Mouse (Mus musculus) embryonic facial prominence, embryonic 14.5 days (tissue): ENCODE data around the gene Tfip11. TPM values are rescaled to one million over a fixed set of nuclear protein-coding genes. Genes with fewer than 3 reads are reported as not detected.
"Not testable (repeated sequence)": the region's sequence is repeated elsewhere in the genome, so short reads cannot be mapped to it uniquely, and the experiment has no call there.

Source experiments
- ATAC-seq: fragments of 200-750 bp; cut with Nextera tagmentation; 2 replicates; pipeline ENCODE4 v1.8.0; 2017; ENCODE audit warnings: low read depth, moderate number of reproducible peaks, moderate TSS enrichment
- DNase-seq: peaks from one replicate; pipeline ENCODE4 v3.0.0-alpha.2; 2015; ENCODE audit warnings: low spot score
- H3K27ac ChIP-seq: fragments of 300-500 bp; sonication (generic); replicated peaks from 2 replicates; pipeline ENCODE4 v1.5.1; 2014; ENCODE audit warnings: low read depth, mild to moderate bottlenecking, low read length, moderate library complexity
- H3K27me3 ChIP-seq: fragments of 300-500 bp; sonication (generic); replicated peaks from 2 replicates; pipeline ENCODE4 v1.6.1; 2014; ENCODE audit warnings: low read length; ENCODE audit not compliant: control insufficient read depth, insufficient read depth
- H3K36me3 ChIP-seq: fragments of 300-500 bp; sonication (generic); 2 replicates; pipeline ENCODE4 v1.6.1; 2014; ENCODE audit warnings: low read length, mixed read lengths; ENCODE audit not compliant: control insufficient read depth, insufficient read depth
- H3K4me1 ChIP-seq: fragments of 300-500 bp; sonication (generic); 2 replicates; pipeline ENCODE4 v1.6.1; 2014; ENCODE audit warnings: antibody characterized with exemption, low read length; ENCODE audit not compliant: control insufficient read depth, insufficient read depth
- H3K4me2 ChIP-seq: fragments of 300-500 bp; sonication (generic); 2 replicates; pipeline ENCODE4 v1.6.1; 2014; ENCODE audit warnings: low read depth, mild to moderate bottlenecking, low read length, moderate library complexity, mixed read lengths
- H3K4me3 ChIP-seq: fragments of 300-500 bp; sonication (generic); 2 replicates; pipeline ENCODE4 v1.5.1; 2014; ENCODE audit warnings: low read depth, mild to moderate bottlenecking, low read length
- H3K9ac ChIP-seq: fragments of 300-500 bp; sonication (generic); 2 replicates; pipeline ENCODE4 v1.6.1; 2014; ENCODE audit warnings: low read depth, mild to moderate bottlenecking, low read length, moderate library complexity, mixed read lengths
- H3K9me3 ChIP-seq: fragments of 300-500 bp; sonication (generic); 2 replicates; pipeline ENCODE4 v1.6.1; 2016; ENCODE audit warnings: low read length; ENCODE audit not compliant: control insufficient read depth
- WGBS: fragments of 180-500 bp; shearing (Covaris S2); extraction: QIAGEN DNeasy Blood & Tissue Kit; methylation state at CpG from one replicate; pipeline ENCODE4 v1.1.7; 2014; 5-methylcytosine and 5-hydroxymethylcytosine counted together
- polyA plus RNA-seq: library from polyadenylated mRNA; unstranded; fragments of >200 nt; fragmentation: Nextera tagmentation; extraction: Ambion mirVana; gene quantifications from 2 replicates; pipeline ENCODE4 v1.2.1, GENCODE M21; 2014

Gene Tfip11
- polyA plus RNA-seq, 1 experiment from 2014 or later, result 23.1 TPM

DNA sequence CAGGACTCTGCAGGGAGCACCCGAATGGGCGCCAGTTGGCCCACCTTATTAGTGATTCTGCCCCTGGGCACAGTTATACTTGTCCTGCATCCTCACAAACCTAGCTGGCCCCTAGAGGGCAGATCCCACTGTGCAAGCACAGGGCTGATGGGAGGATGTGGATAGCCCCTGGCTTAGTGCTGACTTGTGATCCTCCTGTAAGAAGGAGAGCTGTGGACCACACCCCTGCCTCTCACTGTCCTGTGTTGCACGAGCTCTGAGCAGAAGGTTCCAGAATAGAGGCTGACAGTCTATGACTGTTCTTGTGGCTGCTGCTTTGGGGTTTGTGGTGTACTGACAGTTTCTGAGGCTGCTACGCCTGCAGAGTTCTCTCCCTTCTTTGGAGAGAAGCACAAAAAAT lies 24.5 kb upstream of the Tfip11 start:
- Histone ChIP-seq H3K4me3 (no peak overlapping the region), H3K27ac (no peak overlapping the region), H3K4me1 (no peaks in the 10 kb centered on the region), H3K27me3 (no peaks in the 10 kb centered on the region), H3K9me3 (no peaks in the 10 kb centered on the region), H3K9ac (no peak overlapping the region), H3K4me2 (no peak overlapping the region), H3K36me3 (peaks cover 6% of the 10 kb centered on the region; the same call in 1 of the 2 replicates)
- 72% methylated on average over 4 of the region's 4 CpGs for WGBS
- DNase-seq, result no peak
- no peak for ATAC-seq

DNA sequence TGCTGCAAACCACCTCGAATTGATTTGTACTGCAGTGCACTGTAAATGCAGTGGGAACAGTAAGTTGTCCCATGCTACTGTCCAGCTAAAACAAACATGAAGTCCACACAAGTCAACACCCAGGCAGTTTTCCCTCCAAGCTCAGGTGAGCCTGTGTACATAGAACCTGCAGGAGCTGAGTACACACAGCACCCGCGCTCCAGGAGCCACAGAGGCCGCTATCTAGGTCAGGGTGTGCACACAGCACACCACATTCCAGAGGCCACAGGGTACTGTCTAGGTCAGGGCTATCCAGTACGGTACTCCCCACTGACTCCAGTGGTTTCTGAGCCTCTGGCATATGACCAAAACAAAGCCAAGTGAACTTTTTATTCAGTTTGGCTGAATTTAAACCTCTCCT lies 23.8 kb upstream of the Tfip11 start:
- ATAC-seq, result no peak
- H3K4me2 ChIP-seq, result no peak overlapping the region
- 78% methylated on average over 5 of the region's 5 CpGs for WGBS
- DNase-seq, result no peak
- no peaks in the 10 kb centered on the region for H3K27me3 ChIP-seq
- no peak overlapping the region for H3K27ac ChIP-seq
- H3K4me1 ChIP-seq, result no peaks in the 10 kb centered on the region
- peaks cover 7% of the 10 kb centered on the region; the same call in 1 of the 2 replicates for H3K36me3 ChIP-seq
- no peak overlapping the region for H3K9ac ChIP-seq
- no peaks in the 10 kb centered on the region for H3K9me3 ChIP-seq
- no peak overlapping the region for H3K4me3 ChIP-seq

DNA sequence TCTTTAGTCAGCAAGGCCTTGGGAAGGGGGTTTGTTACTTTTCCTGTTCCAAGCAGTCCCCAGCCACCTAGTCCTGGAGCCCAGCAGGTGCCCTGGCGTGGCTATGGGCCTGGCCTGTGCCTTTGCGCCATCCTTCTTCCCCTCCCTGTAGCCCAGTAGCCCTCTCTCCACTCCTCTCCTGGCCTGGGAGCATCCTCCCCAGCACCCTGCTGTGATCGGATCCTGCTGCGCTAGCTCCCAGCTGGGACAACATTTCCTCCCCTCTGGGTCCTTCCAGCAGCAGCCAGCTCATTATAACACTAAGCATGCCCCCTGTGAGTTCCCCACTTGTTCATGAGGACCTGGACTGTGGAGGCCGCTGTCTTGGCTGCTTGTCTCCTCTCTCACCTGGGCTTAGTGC lies 20.3 kb upstream of the Tfip11 start:
- no peak overlapping the region for H3K27ac ChIP-seq
- ATAC-seq (no peak), DNase-seq (no peak)
- WGBS, result 66% methylated on average over 5 of the region's 5 CpGs
- no peaks in the 10 kb centered on the region for H3K9me3 ChIP-seq
- H3K4me1 ChIP-seq, result no peaks in the 10 kb centered on the region
- no peak overlapping the region for H3K4me3 ChIP-seq
- H3K27me3 ChIP-seq, result no peaks in the 10 kb centered on the region
- H3K9ac ChIP-seq, result no peak overlapping the region
- H3K36me3 ChIP-seq, result peaks cover 37% of the 10 kb centered on the region
- H3K4me2 ChIP-seq, result no peak overlapping the region

DNA sequence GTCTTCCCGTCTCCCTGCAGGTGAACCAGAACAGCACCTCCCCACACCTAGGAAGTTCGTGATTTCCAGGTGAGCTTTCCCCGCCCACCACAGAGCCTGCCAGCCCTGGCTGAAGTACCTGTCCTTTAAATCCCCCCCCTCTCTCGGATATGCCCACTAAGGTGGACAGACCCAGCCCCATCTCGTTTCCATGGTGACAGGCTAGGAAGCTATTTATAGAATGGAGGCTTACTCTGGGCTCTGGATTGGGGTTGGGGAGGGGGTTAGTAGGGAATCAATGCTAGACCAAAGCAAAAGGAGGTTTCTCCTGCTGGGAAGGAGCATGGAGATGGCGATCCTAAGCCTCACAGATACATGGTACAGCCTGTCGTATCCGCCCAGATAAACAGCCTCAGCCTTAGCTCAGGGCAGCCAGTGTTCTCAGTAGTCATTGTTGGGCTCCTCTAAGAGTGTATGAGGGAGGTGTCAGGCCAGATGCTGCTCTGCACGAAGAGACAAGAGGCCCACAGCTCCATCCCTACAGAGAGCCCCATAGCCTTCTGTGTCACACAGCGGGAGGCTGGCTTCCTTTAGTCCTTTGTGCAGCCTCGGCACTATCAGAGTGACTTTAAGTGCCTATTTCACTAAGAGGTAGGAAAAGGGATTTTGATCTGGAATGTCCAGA lies 12.8 kb upstream of the Tfip11 start:
- no peak for DNase-seq
- WGBS, result 81% methylated on average over 11 of the region's 11 CpGs
- Histone ChIP-seq H3K36me3 (peaks cover 65% of the 10 kb centered on the region), H3K9me3 (no peaks in the 10 kb centered on the region), H3K4me3 (no peak overlapping the region), H3K4me2 (no peak overlapping the region), H3K27me3 (no peaks in the 10 kb centered on the region), H3K4me1 (no peaks in the 10 kb centered on the region), H3K27ac (no peak overlapping the region), H3K9ac (no peak overlapping the region)
- no peak; the same call in 1 of the 2 replicates for ATAC-seq

DNA sequence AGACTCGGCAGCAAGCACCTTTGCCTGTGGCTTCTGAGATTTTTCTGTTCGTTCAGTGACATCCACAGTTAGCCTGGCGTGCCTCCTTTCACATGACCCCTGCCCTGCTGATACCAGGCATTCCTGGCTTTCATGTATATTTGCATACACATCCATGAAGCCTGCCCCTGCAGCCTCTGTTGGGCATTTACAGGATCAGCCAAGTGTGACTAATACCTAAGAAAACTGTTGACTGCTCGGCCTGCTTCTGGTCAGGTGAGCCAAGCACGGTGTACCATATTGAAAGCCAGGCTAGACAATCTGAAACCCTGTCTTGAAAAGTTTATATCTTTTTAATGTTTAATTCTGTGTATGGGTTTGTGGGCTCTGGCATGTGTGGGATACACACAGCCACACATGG lies 9.7 kb upstream of the Tfip11 start:
- no peak for ATAC-seq
- Histone ChIP-seq H3K27ac (no peak overlapping the region), H3K9me3 (no peaks in the 10 kb centered on the region), H3K4me2 (no peak overlapping the region), H3K36me3 (peaks cover 36% of the 10 kb centered on the region; the same call in 1 of the 2 replicates), H3K27me3 (no peaks in the 10 kb centered on the region), H3K4me3 (no peak overlapping the region), H3K9ac (no peak overlapping the region), H3K4me1 (no peaks in the 10 kb centered on the region)
- DNase-seq, result no peak
- 83% methylated on average over 5 of the region's 5 CpGs for WGBS

DNA sequence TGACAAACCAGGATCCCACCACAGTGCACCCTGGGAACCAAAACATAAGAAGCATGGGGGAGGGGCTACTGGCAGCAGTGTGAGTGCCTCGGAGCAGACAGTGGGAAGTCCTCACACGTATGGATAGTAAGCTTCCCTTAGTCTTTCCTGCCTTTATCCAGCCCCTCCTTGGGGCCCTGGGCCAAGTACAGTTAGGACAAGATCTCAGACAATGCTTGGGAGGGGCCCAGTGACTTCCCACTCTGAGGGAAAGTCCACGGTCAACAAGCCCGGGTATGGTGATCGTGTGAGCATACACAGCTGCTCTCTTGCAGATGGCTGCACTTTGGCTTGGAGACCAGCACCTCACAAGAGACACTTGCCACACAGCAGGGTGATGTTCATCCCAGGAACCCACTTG lies 8.8 kb upstream of the Tfip11 start:
- Histone ChIP-seq H3K4me1 (no peaks in the 10 kb centered on the region), H3K4me2 (no peak overlapping the region), H3K9ac (no peak overlapping the region), H3K27ac (no peak overlapping the region), H3K27me3 (no peaks in the 10 kb centered on the region), H3K9me3 (no peaks in the 10 kb centered on the region), H3K4me3 (no peak overlapping the region), H3K36me3 (peaks cover 30% of the 10 kb centered on the region; the same call in 1 of the 2 replicates)
- WGBS, result 56% methylated on average over 5 of the region's 5 CpGs
- DNase-seq (peak; percentile 19), ATAC-seq (no peak)

DNA sequence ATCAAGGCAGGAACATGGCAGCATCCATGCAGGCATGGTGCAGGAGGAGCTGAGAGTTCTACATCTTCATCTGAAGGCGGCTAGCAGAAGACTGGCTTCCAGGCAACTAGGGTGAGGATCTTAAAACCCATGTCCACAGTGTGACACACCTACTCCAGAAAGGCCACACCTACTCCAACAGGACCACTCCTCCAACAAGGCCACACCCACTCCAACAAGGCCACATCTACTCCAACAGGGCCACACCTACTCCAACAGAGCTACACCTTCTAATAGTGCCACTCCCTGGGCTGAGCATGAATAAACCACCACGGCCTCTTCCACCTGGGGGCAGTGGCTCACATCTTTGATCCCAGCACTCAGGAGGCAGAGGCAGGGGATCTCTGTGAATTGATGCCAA lies 6.8 kb upstream of the Tfip11 start:
- 55% methylated on average over 2 of the region's 2 CpGs for WGBS
- not testable (repeated sequence) for H3K4me1 ChIP-seq, H3K9me3 ChIP-seq, H3K4me2 ChIP-seq, H3K27me3 ChIP-seq, H3K9ac ChIP-seq, H3K4me3 ChIP-seq, ATAC-seq, H3K27ac ChIP-seq, DNase-seq
- H3K36me3 ChIP-seq, result peaks cover 19% of the 10 kb centered on the region; the same call in 1 of the 2 replicates

DNA sequence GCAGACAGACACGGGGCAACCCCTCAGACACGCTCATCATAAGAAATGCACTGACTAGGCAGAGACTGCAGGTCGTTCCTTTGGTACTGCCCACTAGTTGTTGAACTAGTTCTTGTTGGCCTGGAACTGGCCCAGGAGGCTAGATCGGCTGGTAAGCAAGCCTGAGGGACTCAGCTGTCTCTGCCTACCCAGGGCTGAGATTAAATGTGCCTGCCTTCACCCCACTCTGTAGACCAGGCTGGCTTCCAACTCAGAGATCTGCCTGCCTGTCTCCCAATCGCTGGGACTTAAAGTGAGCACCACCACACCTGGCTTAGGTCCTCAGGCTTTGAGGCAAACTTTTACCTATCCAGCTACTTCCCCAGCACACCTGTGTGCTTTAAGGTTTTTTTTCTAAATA lies 5.8 kb upstream of the Tfip11 start:
- Histone ChIP-seq H3K27me3 (no peaks in the 10 kb centered on the region), H3K9me3 (no peaks in the 10 kb centered on the region), H3K4me1 (peaks cover 5% of the 10 kb centered on the region; the same call in 1 of the 2 replicates), H3K9ac (no peak overlapping the region), H3K4me2 (no peak overlapping the region), H3K36me3 (peaks cover 10% of the 10 kb centered on the region; the same call in 1 of the 2 replicates), H3K4me3 (no peak overlapping the region), H3K27ac (no peak overlapping the region)
- ATAC-seq (no peak), DNase-seq (no peak)
- WGBS, result 72% methylated on average over 5 of the region's 5 CpGs

DNA sequence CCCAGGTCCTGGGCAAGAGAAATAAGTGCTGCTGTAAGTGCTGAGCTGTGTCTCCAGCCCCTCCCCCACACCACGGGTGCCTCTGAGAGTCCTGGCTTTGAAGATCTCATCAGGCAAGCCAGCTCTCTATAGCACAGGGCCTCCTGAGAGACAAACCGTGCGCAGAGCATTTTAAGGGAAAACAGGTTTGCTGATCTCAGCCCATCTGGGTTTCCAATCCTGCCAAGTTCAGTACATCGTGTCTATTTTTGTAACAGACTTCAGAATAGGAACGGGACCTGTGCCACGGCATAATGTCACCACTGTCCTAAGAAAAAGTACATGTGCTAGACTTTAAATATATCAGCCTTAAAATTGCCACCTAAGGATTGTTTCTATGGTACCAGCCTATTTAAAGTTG lies 5.2 kb upstream of the Tfip11 start:
- ATAC-seq (no peak), DNase-seq (peak; percentile 30)
- peaks cover 8% of the 10 kb centered on the region for H3K4me1 ChIP-seq
- no peak overlapping the region for H3K27ac ChIP-seq
- peaks cover 5% of the 10 kb centered on the region; the same call in 1 of the 2 replicates for H3K36me3 ChIP-seq
- H3K9me3 ChIP-seq, result no peaks in the 10 kb centered on the region
- H3K4me2 ChIP-seq, result no peak overlapping the region
- no peak overlapping the region for H3K4me3 ChIP-seq
- no peaks in the 10 kb centered on the region for H3K27me3 ChIP-seq
- WGBS, result 65% methylated on average over 6 of the region's 6 CpGs
- H3K9ac ChIP-seq, result no peak overlapping the region
